Mouse (Mus musculus) CH12.LX (cell line): ENCODE data around the gene Sparc. TPM values are rescaled to one million over a fixed set of nuclear protein-coding genes. Genes with fewer than 3 reads are reported as not detected.

Experiments used
- DNase-seq: peaks from one replicate; pipeline ENCODE4 v3.0.0-alpha.2; 2013; ENCODE audit errors: extremely low read depth
- H3K27ac ChIP-seq: 2 replicates; pipeline ENCODE4 v1.5.1; 2012; ENCODE audit warnings: low read depth, mild to moderate bottlenecking, control low read depth, moderate library complexity; ENCODE audit not compliant: insufficient read depth
- H3K27me3 ChIP-seq: replicated peaks from 2 replicates; pipeline ENCODE3; 2012; ENCODE audit warnings: inconsistent platforms
- H3K36me3 ChIP-seq, 2 experiments: replicated peaks in 1 of 2; 2 replicates each; pipeline versions ENCODE3 to v1.6.1; 2012; ENCODE audit warnings: inconsistent platforms in 1 of 2, low read length in 1 of 2, mild to moderate bottlenecking in 1 of 2, mixed read lengths in 1 of 2, moderate library complexity in 1 of 2; ENCODE audit not compliant: control insufficient read depth in 1 of 2, insufficient read depth in 1 of 2
- H3K4me1 ChIP-seq, 2 experiments: 2 replicates each; pipeline ENCODE4 v1.6.1; 2012; ENCODE audit warnings: inconsistent platforms in 1 of 2, moderate library complexity in 1 of 2; ENCODE audit not compliant: insufficient read depth in 2 of 2, control insufficient read depth in 1 of 2
- H3K4me2 ChIP-seq: 2 replicates; pipeline ENCODE4 v1.6.1; 2012; ENCODE audit warnings: low read depth, mild to moderate bottlenecking, control low read depth; ENCODE audit not compliant: poor library complexity, insufficient read depth, severe bottlenecking
- H3K4me3 ChIP-seq, 3 experiments: fragments of 150-350 bp in 1 of 3; sonication (generic) in 1 of 3; replicated peaks in 1 of 3; 2 replicates each; pipeline versions ENCODE3 to v1.5.1; 2011 to 2012; ENCODE audit warnings: low read depth in 2 of 3, low read length in 2 of 3, mild to moderate bottlenecking in 2 of 3, moderate library complexity in 2 of 3, control low read depth in 1 of 3, improper control_type of control experiment in 1 of 3, inconsistent platforms in 1 of 3, mixed read lengths in 1 of 3; ENCODE audit not compliant: poor library complexity in 1 of 3
- H3K79me2 ChIP-seq: replicated peaks from 2 replicates; pipeline ENCODE4 v1.6.1; 2012; ENCODE audit warnings: mild to moderate bottlenecking, moderate library complexity; ENCODE audit not compliant: control insufficient read depth, poor library complexity, insufficient read depth, severe bottlenecking; ENCODE audit errors: extremely low read depth
- H3K9ac ChIP-seq: 2 replicates; pipeline ENCODE4 v1.6.1; 2012; ENCODE audit warnings: low read depth, mild to moderate bottlenecking, control low read depth, moderate library complexity; ENCODE audit not compliant: insufficient read depth
- H3K9me3 ChIP-seq: replicated peaks from 2 replicates; pipeline ENCODE3; 2012; ENCODE audit warnings: low read length, inconsistent platforms, mixed read lengths
- BHLHE40 ChIP-seq: IDR thresholded peaks from 2 replicates; pipeline ENCODE4 v1.6.1; 2011; ENCODE audit warnings: mild to moderate bottlenecking, low read depth, low read length, improper control_type of control experiment
- CTCF ChIP-seq, 2 experiments: IDR thresholded peaks in 1 of 2; conservative IDR thresholded peaks in 1 of 2; 2 replicates each; pipeline ENCODE4 v1.5.1; 2011 to 2012; ENCODE audit warnings: low read depth in 2 of 2, low read length in 2 of 2, improper control_type of control experiment in 1 of 2, inconsistent platforms in 1 of 2, mild to moderate bottlenecking in 1 of 2, moderate library complexity in 1 of 2
- E2F4 ChIP-seq: IDR thresholded peaks from 2 replicates; pipeline ENCODE4 v1.6.1; 2011; ENCODE audit warnings: low read depth, low read length, improper control_type of control experiment; ENCODE audit not compliant: insufficient replicate concordance
- ELF1 ChIP-seq: IDR thresholded peaks from 2 replicates; pipeline ENCODE4 v1.6.1; 2014; ENCODE audit warnings: low read depth, mild to moderate bottlenecking, inconsistent platforms, low read length, improper control_type of control experiment
- EP300 ChIP-seq: IDR thresholded peaks from 2 replicates; pipeline ENCODE4 v1.6.1; 2011; ENCODE audit warnings: low read length, improper control_type of control experiment
- ETS1 ChIP-seq: conservative IDR thresholded peaks from 2 replicates; pipeline ENCODE4 v1.6.1; 2012; ENCODE audit warnings: low read depth, mild to moderate bottlenecking, inconsistent platforms, low read length, improper control_type of control experiment, moderate library complexity
- GABPA ChIP-seq: IDR thresholded peaks from 2 replicates; pipeline ENCODE4 v1.6.1; 2012; ENCODE audit warnings: low read depth, low read length, improper control_type of control experiment, inconsistent platforms; ENCODE audit not compliant: insufficient replicate concordance
- HCFC1 ChIP-seq: IDR thresholded peaks from 2 replicates; pipeline ENCODE4 v1.6.1; 2012; ENCODE audit warnings: low read depth, mild to moderate bottlenecking, inconsistent platforms, low read length, improper control_type of control experiment
- IRF4 ChIP-seq: IDR thresholded peaks from 2 replicates; pipeline ENCODE4 v1.6.1; 2014; ENCODE audit warnings: low read depth, mild to moderate bottlenecking, inconsistent platforms, low read length, improper control_type of control experiment
- JUN ChIP-seq: IDR thresholded peaks from 2 replicates; pipeline ENCODE4 v1.6.1; 2011; ENCODE audit warnings: low read depth, mild to moderate bottlenecking, low read length, improper control_type of control experiment, moderate library complexity; ENCODE audit not compliant: insufficient read depth
- JUND ChIP-seq: conservative IDR thresholded peaks from 2 replicates; pipeline ENCODE4 v1.6.1; 2011; ENCODE audit warnings: low read depth, low read length, improper control_type of control experiment
- MAFK ChIP-seq: IDR thresholded peaks from 2 replicates; pipeline ENCODE4 v1.6.1; 2011; ENCODE audit warnings: low read length, improper control_type of control experiment; ENCODE audit not compliant: insufficient replicate concordance
- MAX ChIP-seq: IDR thresholded peaks from 2 replicates; pipeline ENCODE4 v1.6.1; 2011; ENCODE audit warnings: low read length, improper control_type of control experiment
- MAZ ChIP-seq: IDR thresholded peaks from 2 replicates; pipeline ENCODE4 v1.6.1; 2012; ENCODE audit warnings: low read depth, mild to moderate bottlenecking, inconsistent platforms, low read length, improper control_type of control experiment, moderate library complexity
- MEF2A ChIP-seq: IDR thresholded peaks from 2 replicates; pipeline ENCODE4 v1.6.1; 2014; ENCODE audit warnings: low read depth, mild to moderate bottlenecking, inconsistent platforms, low read length, improper control_type of control experiment, borderline replicate concordance
- MXI1 ChIP-seq: IDR thresholded peaks from 2 replicates; pipeline ENCODE4 v1.6.1; 2011; ENCODE audit warnings: mild to moderate bottlenecking, low read depth, low read length, improper control_type of control experiment
- NELFE ChIP-seq: IDR thresholded peaks from 2 replicates; pipeline ENCODE4 v1.6.1; 2011; ENCODE audit warnings: low read depth, low read length, improper control_type of control experiment
- NRF1 ChIP-seq: IDR thresholded peaks from 2 replicates; pipeline ENCODE4 v1.6.1; 2014; ENCODE audit warnings: low read depth, mild to moderate bottlenecking, inconsistent platforms, low read length, improper control_type of control experiment, moderate library complexity
- PAX5 ChIP-seq: IDR thresholded peaks from 2 replicates; pipeline ENCODE4 v1.6.1; 2012; ENCODE audit warnings: low read length, inconsistent platforms, mixed read lengths
- POLR2A ChIP-seq: IDR thresholded peaks from 2 replicates; pipeline ENCODE4 v1.6.1; 2011; ENCODE audit warnings: low read depth, mild to moderate bottlenecking, improper control_type of control experiment, low read length
- SIN3A ChIP-seq: IDR thresholded peaks from 2 replicates; pipeline ENCODE4 v1.6.1; 2012; ENCODE audit warnings: low read length, improper control_type of control experiment, inconsistent platforms
- SMC3 ChIP-seq: IDR thresholded peaks from 2 replicates; pipeline ENCODE4 v1.6.1; 2011; ENCODE audit warnings: low read depth, low read length, improper control_type of control experiment
- TBP ChIP-seq: conservative IDR thresholded peaks from 2 replicates; pipeline ENCODE4 v1.6.1; 2011; ENCODE audit warnings: low read depth, low read length, improper control_type of control experiment
- UBTF ChIP-seq: IDR thresholded peaks from 2 replicates; pipeline ENCODE4 v1.6.1; 2012; ENCODE audit warnings: low read depth, mild to moderate bottlenecking, inconsistent platforms, low read length, improper control_type of control experiment, moderate library complexity
- USF1 ChIP-seq: IDR thresholded peaks from 2 replicates; pipeline ENCODE4 v1.6.1; 2014; ENCODE audit warnings: low read depth, mild to moderate bottlenecking, inconsistent platforms, low read length, improper control_type of control experiment
- USF2 ChIP-seq: conservative IDR thresholded peaks from 2 replicates; pipeline ENCODE4 v1.6.1; 2011; ENCODE audit warnings: low read depth, low read length, improper control_type of control experiment
- ZC3H11A ChIP-seq: IDR thresholded peaks from 2 replicates; pipeline ENCODE4 v1.6.1; 2012; ENCODE audit warnings: low read depth, mild to moderate bottlenecking, inconsistent platforms, low read length, improper control_type of control experiment
- ZKSCAN1 ChIP-seq: IDR thresholded peaks from 2 replicates; pipeline ENCODE4 v1.6.1; 2012; ENCODE audit warnings: low read depth, inconsistent platforms, low read length, improper control_type of control experiment, borderline replicate concordance
- dilution Hi-C: fragments of 300-500 bp; cut with MboI; formaldehyde crosslinking; loops from 2 replicates; pipeline ENCODE4 v1.14.3; 2020; ENCODE audit warnings: low sequenced_read_pairs; ENCODE audit not compliant: extremely low pct_unique_long_range_greater_than_20kb, extremely low pct_ligation_motif_present
- in situ Hi-C: fragments of 300-500 bp; cut with MboI; formaldehyde crosslinking; loops from 3 replicates; pipeline ENCODE4 v1.14.3; 2019; ENCODE audit warnings: low sequenced_read_pairs, low pct_ligation_motif_present, low pct_unique_long_range_greater_than_20kb, mixed read lengths
- polyA plus RNA-seq: library from polyadenylated mRNA; unstranded; fragments of >175 nt; gene quantifications from 2 replicates; pipeline ENCODE4 v1.2.1, GENCODE M21; 2012; ENCODE audit warnings: low read depth; ENCODE audit not compliant: insufficient read length
- total RNA-seq, 2 experiments: library from RNA; depleted of rRNA; stranded (reverse); fragments of 300-350 nt in 1 of 2; fragments of >200 nt in 1 of 2; gene quantifications; 2 replicates each; pipeline ENCODE4 v1.2.3; 2012 to 2014

Gene Sparc
- total and polyA plus RNA-seq, 3 experiments, result 0.13 to 0.57 TPM; not detected in 1

DNA sequence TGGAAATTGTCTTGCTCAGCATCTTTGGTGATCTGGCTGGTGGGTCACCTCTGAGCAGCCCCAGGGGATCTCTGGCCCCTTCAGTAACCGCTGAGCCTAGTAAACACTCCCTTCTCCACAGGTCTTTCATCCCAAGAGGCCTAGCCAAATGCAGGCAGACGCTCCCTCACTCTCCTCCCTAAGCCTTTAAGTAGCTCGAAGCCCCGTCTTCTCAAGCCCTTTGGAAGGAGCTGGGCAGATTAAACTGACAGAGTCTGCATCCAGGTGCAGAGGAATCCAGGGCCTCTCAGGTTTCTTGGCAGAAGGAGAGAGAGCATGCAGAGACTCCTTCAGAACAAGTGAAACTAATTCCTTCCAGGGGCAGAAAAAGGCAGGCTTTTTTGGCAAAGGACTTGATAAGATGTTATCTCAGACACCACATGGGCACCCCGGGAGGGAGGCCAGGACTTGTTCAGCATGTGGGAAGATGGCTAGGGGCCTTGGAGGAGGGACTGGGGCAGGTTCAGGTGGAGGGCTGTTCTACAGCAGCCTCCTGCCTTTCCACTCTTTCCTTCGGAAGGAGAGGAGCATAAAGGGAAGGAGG lies 39.4 kb downstream of the Sparc start:
- dilution Hi-C loops, result no loop called here
- H3K4me3 ChIP-seq, result no peak overlapping the region

GRCm38 (mm10) chr11:55380908-55381307 lies 42.1 kb downstream of the Sparc start:
- no peaks in the 10 kb centered on the region for H3K79me2 ChIP-seq
- H3K4me3 ChIP-seq, result no peak overlapping the region
- H3K4me2 ChIP-seq, result no peak overlapping the region
- no peaks in the 10 kb centered on the region for H3K4me1 ChIP-seq
- no peak overlapping the region for H3K27ac ChIP-seq
- H3K9me3 ChIP-seq, result no peaks in the 10 kb centered on the region
- no peak overlapping the region for H3K9ac ChIP-seq
- no peak for DNase-seq
- H3K36me3 ChIP-seq, result no peaks in the 10 kb centered on the region
- TF ChIP-seq ELF1 (no peak), MXI1 (no peak), ETS1 (no peak), ZKSCAN1 (no peak), TBP (no peak), JUN (no peak), NELFE (no peak), SIN3A (no peak), NRF1 (no peak), MAZ (no peak), ZC3H11A (no peak), CTCF (conservative IDR thresholded peaks at IDR 0.05 in 1 of 2, IDR thresholded peaks at IDR 0.05 in 1 of 2; ENCODE audit: low read depth in 2 of 2, low read length in 2 of 2) (no peak), MAFK (no peak), PAX5 (no peak), E2F4 (no peak), HCFC1 (no peak), UBTF (no peak), IRF4 (no peak), USF2 (no peak), SMC3 (no peak)
- dilution Hi-C loops (no loop called here), in situ Hi-C loops (loop anchor here (5.0 to 25.0 kb wide), 4 partner anchors 129 to 494 kb away; partner anchors contain the start of gene Slc36a1)
- H3K27me3 ChIP-seq, result peaks cover 73% of the 10 kb centered on the region

More for the DNA sequence above, 39.4 kb downstream of the Sparc start:
- no peak for DNase-seq
- no peak overlapping the region for H3K27ac ChIP-seq
- in situ Hi-C loops, result loop anchor here (5.0 to 25.0 kb wide), 4 partner anchors 131 to 496 kb away; partner anchors contain the start of gene Slc36a1
- H3K4me2 ChIP-seq, result no peak overlapping the region
- TF ChIP-seq TBP, result no peak
- no peak for TF ChIP-seq USF1
- TF ChIP-seq MAFK, result no peak
- no peak for TF ChIP-seq ELF1
- TF ChIP-seq BHLHE40, result no peak
- TF ChIP-seq JUND, result no peak
- no peak for TF ChIP-seq UBTF
- TF ChIP-seq MAX, result no peak
- TF ChIP-seq MXI1, result no peak
- no peak for TF ChIP-seq NRF1
- TF ChIP-seq SMC3, result no peak
- TF ChIP-seq NELFE, result no peak
- no peak for TF ChIP-seq MEF2A
- TF ChIP-seq SIN3A, result no peak
- TF ChIP-seq GABPA, result no peak
- no peak for TF ChIP-seq PAX5
- TF ChIP-seq ZC3H11A, result no peak
- TF ChIP-seq POLR2A, result no peak
- no peak for TF ChIP-seq EP300
- TF ChIP-seq, all 38 proteins: peak for 0
- H3K27me3 ChIP-seq, result peaks cover 63% of the 10 kb centered on the region
- H3K9ac ChIP-seq, result no peak overlapping the region
- H3K36me3 ChIP-seq, result no peaks in the 10 kb centered on the region
- H3K9me3 ChIP-seq, result peaks cover 7% of the 10 kb centered on the region
- H3K4me1 ChIP-seq, result no peaks in the 10 kb centered on the region
- H3K79me2 ChIP-seq, result no peaks in the 10 kb centered on the region
